Mouse (Mus musculus) embryo, embryonic 9.5 days (tissue): ENCODE measurements around the gene Olfr1260.

Experiments
- DNase-seq: peaks from one replicate; pipeline ENCODE4 v3.0.0-alpha.2; 2017; ENCODE audit errors: extremely low spot score

Olfr1260 gene

GRCm38 (mm10) chr2:89974184-89974583 is at the start of gene Olfr1260:
Gene Olfr1260, plus strand, starts transcription at chr2:89974340.
- DNase-seq, result no peak

GRCm38 (mm10) chr2:89927009-89927408 is 47.1 kb upstream of the Olfr1260 start, which contains the start of gene Olfr1258:
Gene Olfr1258, plus strand, starts transcription at chr2:89927309.
- no peak for DNase-seq

- no peak for DNase-seq
These were observed 25.6 kb upstream of the Olfr1260 start, which contains the start of gene Olfr1259 for GRCm38 (mm10) chr2:89948564-89948963. Gene Olfr1259, minus strand, starts transcription at chr2:89948664.

- no peak for DNase-seq
These were observed 3.6 kb downstream of the Olfr1260 start for GRCm38 (mm10) chr2:89977709-89978108.

- no peak for DNase-seq
These were observed 16.8 kb downstream of the Olfr1260 start, which contains the start of gene Olfr1261 for GRCm38 (mm10) chr2:89990921-89991320. Gene Olfr1261, plus strand, starts transcription at chr2:89991221.

GRCm38 (mm10) chr2:89999845-90000244 is 25.7 kb downstream of the Olfr1260 start, which contains the start of gene Olfr1262:
Gene Olfr1262, plus strand, starts transcription at chr2:90000145.
- DNase-seq, result no peak

- DNase-seq, result no peak
These were observed 37.7 kb downstream of the Olfr1260 start, which contains the start of gene Olfr1263 for GRCm38 (mm10) chr2:90011831-90012230. Gene Olfr1263, plus strand, starts transcription at chr2:90012131.

- DNase-seq, result no peak
These were observed 51.3 kb downstream of the Olfr1260 start, which contains the start of gene Olfr1264 for GRCm38 (mm10) chr2:90025477-90025876. Gene Olfr1264, minus strand, starts transcription at chr2:90025577.
